Mouse (Mus musculus) ES-E14 (cell line): ENCODE data around the gene Pex10.

Experiments used
- CHD2 ChIP-seq: IDR thresholded peaks from 2 replicates; pipeline ENCODE4 v1.6.1; 2014; ENCODE audit warnings: mild to moderate bottlenecking, low read depth, low read length, inconsistent platforms
- MAFK ChIP-seq: IDR thresholded peaks from 2 replicates; pipeline ENCODE4 v1.6.1; 2014; ENCODE audit warnings: mild to moderate bottlenecking, low read depth, low read length, inconsistent platforms; ENCODE audit not compliant: insufficient read depth
- ZC3H11A ChIP-seq: IDR thresholded peaks from 2 replicates; pipeline ENCODE4 v1.6.1; 2012; ENCODE audit warnings: low read depth, mild to moderate bottlenecking, inconsistent platforms, low read length, borderline replicate concordance
- ZNF384 ChIP-seq: IDR thresholded peaks from 2 replicates; pipeline ENCODE4 v1.6.1; 2012; ENCODE audit warnings: low read depth, low read length, inconsistent platforms

DNA sequence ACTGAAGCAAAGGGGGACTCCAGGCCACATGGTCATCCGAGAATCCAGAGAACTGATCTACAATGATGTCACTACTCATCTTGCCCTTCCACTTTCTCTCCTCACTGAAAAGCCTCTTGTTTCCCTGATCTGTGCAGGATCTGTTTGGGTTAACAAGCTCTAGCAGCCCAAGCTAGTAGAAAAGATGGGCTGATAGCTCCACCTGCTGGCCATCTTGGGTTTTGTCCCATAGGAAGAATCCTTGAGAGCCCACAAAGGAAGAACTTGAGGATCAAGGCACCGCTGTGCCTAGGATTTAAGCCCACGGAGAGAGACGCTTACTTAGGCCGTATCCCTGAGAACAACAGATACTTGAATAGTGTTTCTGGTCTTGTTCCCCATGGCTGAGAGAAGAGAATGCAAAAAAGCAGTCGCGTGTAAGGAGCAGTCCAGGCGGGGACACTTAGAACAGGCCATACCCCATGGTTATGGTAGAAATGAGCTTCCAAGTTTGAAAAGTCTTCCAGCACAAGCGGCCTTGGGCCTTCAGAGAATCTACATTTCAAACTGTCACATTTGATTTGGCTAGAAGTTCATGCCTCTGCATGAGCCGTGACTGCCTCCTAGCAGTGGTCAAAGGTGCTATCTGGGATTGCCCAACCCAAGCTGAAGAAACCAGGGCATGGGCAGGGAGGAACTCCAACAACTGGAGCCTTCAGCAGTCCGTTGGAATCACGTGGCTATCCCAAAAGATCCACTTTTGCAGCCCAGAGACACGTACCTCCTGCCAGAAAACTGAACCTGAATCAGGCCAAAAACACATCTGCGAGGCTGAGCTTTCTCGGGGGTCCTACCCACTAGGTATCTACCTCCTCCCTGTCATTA, 614 bp upstream of the Pex10 start:
- TF ChIP-seq ZNF384, result no peak
- no peak for TF ChIP-seq MAFK
- peak; percentile 62 for TF ChIP-seq ZC3H11A
- no peak for TF ChIP-seq CHD2
